30 mouse cellular contexts compared by ENCODE assay signal in genomic region chr3:152058235-152058634, GRCm38 (mm10).
"Had no signal": no experiment of that assay in that cellular context is flagged by ENCODE, and none has a peak within 500 bp of the region (broad histone marks: within the 10 kb centered on the region; RNA-seq: fewer than 3 reads in every experiment).

No protein-coding gene starts in this region.

- H3K9me3 ChIP-seq: heart, embryonic 12.5 days; heart, embryonic 13.5 days; heart, embryonic 15.5 days; hindbrain, embryonic 10.5 days; hindbrain, embryonic 12.5 days; hindbrain, embryonic 13.5 days; hindbrain, embryonic 15.5 days; intestine, embryonic 15.5 days; kidney, embryonic 15.5 days had no signal

- H3K27ac ChIP-seq: heart, embryonic 13.5 days; heart, embryonic 15.5 days; hindbrain, embryonic 10.5 days; hindbrain, embryonic 12.5 days; hindbrain, embryonic 13.5 days; hindbrain, embryonic 14.5 days; hindbrain, embryonic 15.5 days; hindbrain, postnatal 0 days; intestine, embryonic 15.5 days; kidney, embryonic 15.5 days; kidney, postnatal 0 days; layer of hippocampus, adult 2 months; left cerebral cortex, adult 2 months had no signal

- H3K27me3 ChIP-seq: heart, embryonic 12.5 days; heart, embryonic 13.5 days; heart, embryonic 15.5 days; hindbrain, embryonic 12.5 days; hindbrain, embryonic 13.5 days; hindbrain, embryonic 15.5 days; intestine, embryonic 15.5 days; kidney, embryonic 15.5 days had no signal

- H3K4me3 ChIP-seq: heart, embryonic 12.5 days; heart, embryonic 13.5 days; heart, embryonic 15.5 days; hindbrain, embryonic 10.5 days; hindbrain, embryonic 12.5 days; hindbrain, embryonic 13.5 days; hindbrain, embryonic 15.5 days; intestine, embryonic 15.5 days; kidney, embryonic 15.5 days; layer of hippocampus, adult 2 months; left cerebral cortex, adult 2 months had no signal

- H3K9ac ChIP-seq: heart, embryonic 12.5 days; heart, embryonic 13.5 days; heart, embryonic 15.5 days; hindbrain, embryonic 12.5 days; hindbrain, embryonic 13.5 days; hindbrain, embryonic 14.5 days; hindbrain, embryonic 15.5 days; intestine, embryonic 15.5 days; kidney, embryonic 15.5 days had no signal

- DNase-seq: heart, postnatal 10 days; heart, postnatal 14 days; heart, postnatal 36 days; heart, postnatal 4 days; kidney, adult 11 months; kidney, adult 18-20 months; kidney, adult 2 months; kidney, adult 8-10 months; kidney, adult 9 months; kidney, postnatal 10 days; kidney, postnatal 14 days; kidney, postnatal 25 days; kidney, postnatal 36 days; kidney, postnatal 4 days; layer of hippocampus, adult 9-11 months; layer of hippocampus, postnatal 36 days had no signal

- H3K36me3 ChIP-seq: heart, embryonic 12.5 days; heart, embryonic 13.5 days; heart, embryonic 15.5 days; hindbrain, embryonic 10.5 days; hindbrain, embryonic 12.5 days; hindbrain, embryonic 13.5 days; hindbrain, embryonic 15.5 days; intestine, embryonic 15.5 days; kidney, embryonic 15.5 days had no signal

- H3K4me1 ChIP-seq: heart, embryonic 15.5 days; hindbrain, embryonic 10.5 days; hindbrain, embryonic 12.5 days; hindbrain, embryonic 13.5 days; hindbrain, embryonic 15.5 days; intestine, embryonic 15.5 days; kidney, embryonic 15.5 days had no signal

- H3K4me2 ChIP-seq: heart, embryonic 12.5 days; heart, embryonic 13.5 days; heart, embryonic 15.5 days; hindbrain, embryonic 12.5 days; hindbrain, embryonic 13.5 days; hindbrain, embryonic 14.5 days; hindbrain, embryonic 15.5 days; intestine, embryonic 15.5 days; kidney, embryonic 15.5 days had no signal
